Comparison of ENCODE assay signal across 8 mouse cellular contexts in the genomic region with DNA sequence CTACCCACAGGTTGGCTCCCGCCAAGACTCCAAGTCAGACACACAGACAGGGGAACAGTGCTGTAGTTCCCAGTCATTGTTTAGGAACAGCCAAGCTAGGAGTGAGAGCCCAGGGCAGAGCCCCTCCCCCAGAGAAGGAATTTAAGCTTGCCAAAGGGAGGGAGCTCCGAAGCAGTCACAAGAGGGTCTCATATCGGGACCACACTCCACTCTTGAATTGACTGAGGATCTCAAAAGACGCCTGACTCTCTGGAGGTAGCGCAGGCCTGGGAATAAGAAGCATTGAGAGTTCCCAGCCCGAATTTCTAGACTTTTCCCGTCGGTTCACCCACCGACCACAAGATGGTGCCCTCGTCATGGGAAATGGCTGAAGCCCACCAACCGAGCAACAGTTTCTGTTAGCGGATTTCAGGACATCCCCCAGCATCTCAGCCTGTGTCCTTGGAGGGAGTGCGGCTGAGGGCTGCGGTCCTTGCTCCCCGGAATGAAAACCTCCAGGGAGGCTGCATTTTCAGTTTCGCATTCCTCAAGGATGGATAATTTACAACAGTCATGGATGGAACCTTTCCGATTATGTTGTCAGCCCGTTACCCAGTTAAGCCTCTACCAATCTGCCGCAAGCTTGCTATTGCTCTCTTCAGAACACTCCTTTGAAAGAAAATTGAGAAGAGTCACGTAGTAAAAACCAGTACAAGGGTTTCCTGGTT. TPM values are rescaled to one million over a fixed set of nuclear protein-coding genes. Genes with fewer than 3 reads are reported as not detected.
DNase-seq lines count a peak whose midpoint lies in the region; ATAC-seq lines count a peak whose summit lies in the region.

No protein-coding gene starts in this region.

- ATAC-seq in CD4-positive, CD25-positive, alpha-beta regulatory T cell, adult 4 months: no peak
- ATAC-seq in embryonic facial prominence, embryonic 12.5 days (ENCODE audit: insufficient number of reproducible peaks, insufficient read depth, low FRiP score, low TSS enrichment): no peak
- ATAC-seq in limb, embryonic 13.5 days (ENCODE audit: low FRiP score, low read depth): peak; percentile 78
- peak; percentile 88 for ATAC-seq in midbrain, embryonic 15.5 days (replicated peaks)

- no peak overlapping the region for H3K27ac ChIP-seq in embryonic facial prominence, embryonic 12.5 days
- no peak overlapping the region for H3K27ac ChIP-seq in limb, embryonic 13.5 days
- no peak overlapping the region for H3K27ac ChIP-seq in midbrain, embryonic 15.5 days

- H3K4me2 ChIP-seq in embryonic facial prominence, embryonic 12.5 days (replicated peaks): peak overlapping the region; percentile 43
- H3K4me2 ChIP-seq in limb, embryonic 13.5 days (replicated peaks): peak overlapping the region; percentile 55
- peak overlapping the region; percentile 56 for H3K4me2 ChIP-seq in midbrain, embryonic 15.5 days

- H3K9me3 ChIP-seq in embryonic facial prominence, embryonic 12.5 days: no peaks in the 10 kb centered on the region
- H3K9me3 ChIP-seq in limb, embryonic 13.5 days: no peaks in the 10 kb centered on the region
- H3K9me3 ChIP-seq in midbrain, embryonic 15.5 days: no peaks in the 10 kb centered on the region

- 0 out of 2 replicates have a peak overlapping the region, but pooled peaks have one; percentile 21 for H3K9ac ChIP-seq in embryonic facial prominence, embryonic 12.5 days
- peak overlapping the region; percentile 14 for H3K9ac ChIP-seq in limb, embryonic 13.5 days
- peak overlapping the region; percentile 47 for H3K9ac ChIP-seq in midbrain, embryonic 15.5 days

- no peaks in the 10 kb centered on the region for H3K36me3 ChIP-seq in embryonic facial prominence, embryonic 12.5 days
- H3K36me3 ChIP-seq in limb, embryonic 13.5 days: peaks cover 7% of the 10 kb centered on the region
- no peaks in the 10 kb centered on the region for H3K36me3 ChIP-seq in midbrain, embryonic 15.5 days (replicated peaks)

- WGBS in embryonic facial prominence, embryonic 12.5 days: 6% methylated on average over 20 of the region's 20 CpGs
- 7% methylated on average over 20 of the region's 20 CpGs for WGBS in limb, embryonic 13.5 days
- 6% methylated on average over 20 of the region's 20 CpGs for WGBS in midbrain, embryonic 15.5 days

- peak overlapping the region; percentile 18; the same call in 1 of the 2 replicates for H3K4me3 ChIP-seq in embryonic facial prominence, embryonic 12.5 days
- peak overlapping the region; percentile 23 for H3K4me3 ChIP-seq in limb, embryonic 13.5 days
- peak overlapping the region; percentile 31 for H3K4me3 ChIP-seq in midbrain, embryonic 15.5 days

- H3K27me3 ChIP-seq in embryonic facial prominence, embryonic 12.5 days: no peaks in the 10 kb centered on the region; the same call in 1 of the 2 replicates
- peaks cover 14% of the 10 kb centered on the region; the same call in 1 of the 2 replicates for H3K27me3 ChIP-seq in limb, embryonic 13.5 days
- H3K27me3 ChIP-seq in midbrain, embryonic 15.5 days (replicated peaks): no peaks in the 10 kb centered on the region

- H3K4me1 ChIP-seq in embryonic facial prominence, embryonic 12.5 days: no peaks in the 10 kb centered on the region
- 0 out of 2 replicates have a peak, but pooled peaks cover 5% of the 10 kb centered on the region for H3K4me1 ChIP-seq in limb, embryonic 13.5 days
- H3K4me1 ChIP-seq in midbrain, embryonic 15.5 days: peaks cover 5% of the 10 kb centered on the region; the same call in 1 of the 2 replicates

- peak; percentile 51 for DNase-seq in CD4-positive, CD25-positive, alpha-beta regulatory T cell, adult 2 months (ENCODE audit: low read depth, low spot score)
- peak; percentile 74 for DNase-seq in heart, adult 8-10 months (ENCODE audit: low spot score)
- DNase-seq in kidney, adult 8-10 months: peak; percentile 24 to 66
- peak; percentile 17 to 29 for DNase-seq in spleen, postnatal 36 days (ENCODE audit: low spot score in 2 of 2)

RNA-seq across cellular contexts. Expression of a gene that starts 31.6 kb away (rescaled TPM):
- 10 to 100 TPM in 1 of 2 experiments, 1 to 10 TPM in 1; 8.6 to 12.8 TPM for polyA plus RNA-seq in CD4-positive, CD25-positive, alpha-beta regulatory T cell, adult 4 months (2017; shearing (Covaris generic))
- polyA plus RNA-seq in embryonic facial prominence, embryonic 12.5 days (2016; fragmentation: Nextera tagmentation; extraction: Ambion mirVana): 5.9 and 6.5 TPM in 2 replicates
- 10 to 100 TPM; 67.9 to 93.5 (median 80.4) TPM for total RNA-seq in heart, adult 8-10 months (2022)
- polyA plus RNA-seq in limb, embryonic 13.5 days (2015; fragmentation: Nextera tagmentation; extraction: Ambion mirVana): 8.1 and 8.5 TPM in 2 replicates
- 4.4 TPM in 2 replicates for polyA plus RNA-seq in midbrain, embryonic 15.5 days (2015; fragmentation: Nextera tagmentation; extraction: Ambion mirVana)

Comparison
In these comparisons a context has a peak if more than half of its experiments do, and no peak if none do; other contexts are left out.
1. DNase-seq: peak in every context shown above with its lines; median percentile 74 in heart, adult 8-10 months; 51 in CD4-positive, CD25-positive, alpha-beta regulatory T cell, adult 2 months; 45 in kidney, adult 8-10 months; 23 in spleen, postnatal 36 days.
2. ATAC-seq: peak in limb, embryonic 13.5 days (single experiment) and midbrain, embryonic 15.5 days (single experiment); none in CD4-positive, CD25-positive, alpha-beta regulatory T cell, adult 4 months (single experiment) and embryonic facial prominence, embryonic 12.5 days (single experiment).
3. Peak in every context shown above with its lines, with median percentiles within 50 percentile points of each other: H3K4me2 ChIP-seq, H3K4me3 ChIP-seq and H3K9ac ChIP-seq.